Mouse (Mus musculus): ENCODE results near the gene Ube2v1. TPM values are rescaled to one million over a fixed set of nuclear protein-coding genes. Genes with fewer than 3 reads are reported as not detected.

Gene Ube2v1
- polyA plus RNA-seq, 2 experiments = 75.0 to 145 TPM

GRCm38 (mm10) chr2:167625670-167626069, 6.2 kb downstream of the Ube2v1 start:
- Histone ChIP-seq H3K27ac (peak overlapping the region; percentile 62), H3K4me1 (replicated peaks; ENCODE audit: control insufficient read depth in 2 of 2, insufficient read depth in 2 of 2, low read length in 1 of 2) (peaks cover 33 to 55% of the 10 kb centered on the region in 2 experiments), H3K27me3 (ENCODE audit: control insufficient read depth, insufficient read depth, low read length) (no peaks in the 10 kb centered on the region), H3K36me3 (replicated peaks; ENCODE audit: control insufficient read depth, insufficient read depth, low read depth) (peaks cover 33% of the 10 kb centered on the region), H3K4me2 (ENCODE audit: low read depth) (peak overlapping the region; percentile 1; the same call in 1 of the 2 replicates), H3K9ac (replicated peaks) (0 out of 2 replicates have a peak overlapping the region, but pooled peaks have one; percentile 24), H3K4me3 (ENCODE audit: insufficient read depth in 1 of 2, low read depth in 2 of 2, low read length in 2 of 2) (no peak overlapping the region), H3K9me3 (ENCODE audit: control insufficient read depth, low read length) (no peaks in the 10 kb centered on the region)
- no peak for ATAC-seq (ENCODE audit: insufficient read depth)
- TF ChIP-seq EP300 (IDR thresholded peaks at IDR 0.05; ENCODE audit: low read depth) (no peak), CTCF (IDR thresholded peaks at IDR 0.05; ENCODE audit: low read depth) (no peak)
- DNase-seq (ENCODE audit: low read depth in 3 of 3, low spot score in 3 of 3) = no peak
- 67% methylated on average over 2 of the region's 2 CpGs for WGBS (ENCODE audit: insufficient replicate concordance)

DNA sequence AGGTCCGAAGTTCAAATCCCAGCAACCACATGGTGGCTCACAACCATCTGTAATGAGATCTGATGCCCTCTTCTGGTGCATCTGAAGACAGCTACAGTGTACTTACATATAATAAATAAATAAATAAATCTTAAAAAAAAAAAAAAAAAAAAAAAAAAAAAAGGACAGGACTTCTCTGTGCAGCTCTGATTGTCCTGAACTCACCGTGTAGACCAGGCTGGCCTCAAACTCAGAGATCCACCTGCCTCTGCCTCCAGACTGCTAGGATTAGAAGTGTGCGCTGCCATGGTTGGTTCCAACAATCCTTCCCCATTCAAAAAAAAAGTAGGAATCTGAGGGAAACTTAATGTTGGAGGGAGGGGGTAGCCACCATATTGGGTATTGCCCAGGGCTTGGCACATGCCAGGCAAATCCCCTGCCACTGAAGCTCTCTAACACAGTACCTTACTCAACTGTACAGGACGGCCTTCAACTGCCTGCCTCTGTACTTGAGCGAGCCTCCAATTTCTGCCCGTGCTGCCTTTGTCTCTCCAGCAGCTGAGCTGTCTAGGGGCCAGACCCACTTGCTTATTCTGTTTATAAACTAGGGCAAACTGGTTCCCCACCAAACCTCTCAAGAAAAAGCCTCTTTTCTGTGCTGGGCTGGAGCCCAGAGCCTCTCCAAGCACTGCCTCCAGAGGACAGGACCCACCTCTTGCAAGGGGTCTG, 7.4 kb downstream of the Ube2v1 start:
- Histone ChIP-seq H3K4me2 (ENCODE audit: low read depth) (no peak overlapping the region), H3K9me3 (ENCODE audit: control insufficient read depth, low read length) (no peaks in the 10 kb centered on the region), H3K4me3 (ENCODE audit: insufficient read depth in 1 of 2, low read depth in 2 of 2, low read length in 2 of 2) (no peak overlapping the region), H3K4me1 (replicated peaks; ENCODE audit: control insufficient read depth in 2 of 2, insufficient read depth in 2 of 2, low read length in 1 of 2) (peaks cover 28 to 44% of the 10 kb centered on the region in 2 experiments), H3K9ac (replicated peaks) (no peak overlapping the region), H3K36me3 (replicated peaks; ENCODE audit: control insufficient read depth, insufficient read depth, low read depth) (peaks cover 33% of the 10 kb centered on the region), H3K27me3 (ENCODE audit: control insufficient read depth, insufficient read depth, low read length) (no peaks in the 10 kb centered on the region), H3K27ac (no peak overlapping the region)
- no peak for TF ChIP-seq CTCF (IDR thresholded peaks at IDR 0.05; ENCODE audit: low read depth)
- TF ChIP-seq EP300 (IDR thresholded peaks at IDR 0.05; ENCODE audit: low read depth) = no peak
- ATAC-seq (ENCODE audit: insufficient read depth) (no peak), DNase-seq (ENCODE audit: low read depth in 3 of 3, low spot score in 3 of 3) (no peak)
- WGBS (ENCODE audit: insufficient replicate concordance) = 88% methylated on average over 6 of the region's 6 CpGs

DNA sequence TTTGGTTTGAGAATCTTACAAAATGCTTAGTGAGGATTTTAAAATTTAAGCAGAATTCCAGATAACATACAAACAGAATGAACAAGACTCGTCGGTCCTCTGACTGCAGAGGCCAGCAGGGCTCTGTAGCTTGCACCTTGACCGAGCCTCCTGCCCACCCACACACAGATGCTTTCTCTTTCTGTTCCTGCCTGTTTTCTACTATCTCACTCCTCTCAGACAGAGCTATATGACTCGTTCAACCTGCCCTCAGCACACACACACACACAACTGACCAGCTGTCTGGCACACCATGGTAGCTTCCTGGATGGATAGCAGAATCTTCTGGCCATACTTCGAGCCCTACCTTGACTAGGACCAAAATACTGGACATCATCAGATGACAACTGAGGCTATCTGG, 8.9 kb downstream of the Ube2v1 start:
- Histone ChIP-seq H3K27me3 (ENCODE audit: control insufficient read depth, insufficient read depth, low read length) (no peaks in the 10 kb centered on the region), H3K9ac (replicated peaks) (no peak overlapping the region), H3K9me3 (ENCODE audit: control insufficient read depth, low read length) (no peaks in the 10 kb centered on the region), H3K4me1 (replicated peaks; ENCODE audit: control insufficient read depth in 2 of 2, insufficient read depth in 2 of 2, low read length in 1 of 2) (peaks cover 18 to 32% of the 10 kb centered on the region in 2 experiments), H3K36me3 (replicated peaks; ENCODE audit: control insufficient read depth, insufficient read depth, low read depth) (peaks cover 41% of the 10 kb centered on the region), H3K27ac (peak overlapping the region; percentile 46), H3K4me3 (ENCODE audit: insufficient read depth in 1 of 2, low read depth in 2 of 2, low read length in 2 of 2) (no peak overlapping the region), H3K4me2 (ENCODE audit: low read depth) (peak overlapping the region; percentile 18; the same call in 1 of the 2 replicates)
- TF ChIP-seq CTCF (IDR thresholded peaks at IDR 0.05; ENCODE audit: low read depth) (no peak), EP300 (IDR thresholded peaks at IDR 0.05; ENCODE audit: low read depth) (no peak)
- ATAC-seq (ENCODE audit: insufficient read depth) (no peak), DNase-seq (ENCODE audit: low read depth in 3 of 3, low spot score in 3 of 3) (no peak)
- 58% methylated on average over 5 of the region's 5 CpGs for WGBS (ENCODE audit: insufficient replicate concordance)

DNA sequence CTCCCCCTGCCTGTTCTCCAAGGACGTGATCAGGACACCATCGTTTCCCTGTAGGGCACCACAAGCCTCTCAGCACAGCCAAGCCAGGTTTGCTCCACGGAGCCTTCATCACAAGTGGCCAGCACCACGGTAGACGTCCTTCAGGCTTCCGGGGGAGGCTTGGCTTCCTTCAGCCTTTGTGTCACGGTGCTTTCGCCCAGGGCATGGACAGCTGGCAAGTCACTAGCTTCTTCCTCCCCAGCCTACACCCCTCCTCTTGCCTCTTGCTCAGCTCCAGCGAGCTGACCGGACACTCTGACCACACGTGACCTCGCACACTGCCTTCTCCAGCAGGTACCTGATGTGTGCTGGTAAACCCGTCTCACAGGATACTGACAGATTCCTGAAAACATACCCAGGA, 9.5 kb downstream of the Ube2v1 start:
- ATAC-seq (ENCODE audit: insufficient read depth) (no peak), DNase-seq (ENCODE audit: low read depth in 3 of 3, low spot score in 3 of 3) (no peak)
- Histone ChIP-seq H3K4me2 (ENCODE audit: low read depth) (no peak overlapping the region), H3K4me3 (ENCODE audit: insufficient read depth in 1 of 2, low read depth in 2 of 2, low read length in 2 of 2) (no peak overlapping the region), H3K4me1 (replicated peaks; ENCODE audit: control insufficient read depth in 2 of 2, insufficient read depth in 2 of 2, low read length in 1 of 2) (peaks cover 12 to 26% of the 10 kb centered on the region in 2 experiments), H3K27me3 (ENCODE audit: control insufficient read depth, insufficient read depth, low read length) (no peaks in the 10 kb centered on the region), H3K36me3 (replicated peaks; ENCODE audit: control insufficient read depth, insufficient read depth, low read depth) (peaks cover 41% of the 10 kb centered on the region), H3K9me3 (ENCODE audit: control insufficient read depth, low read length) (no peaks in the 10 kb centered on the region), H3K9ac (replicated peaks) (no peak overlapping the region), H3K27ac (no peak overlapping the region)
- TF ChIP-seq EP300 (IDR thresholded peaks at IDR 0.05; ENCODE audit: low read depth) (no peak), CTCF (IDR thresholded peaks at IDR 0.05; ENCODE audit: low read depth) (no peak)
- 79% methylated on average over 13 of the region's 13 CpGs for WGBS (ENCODE audit: insufficient replicate concordance)

DNA sequence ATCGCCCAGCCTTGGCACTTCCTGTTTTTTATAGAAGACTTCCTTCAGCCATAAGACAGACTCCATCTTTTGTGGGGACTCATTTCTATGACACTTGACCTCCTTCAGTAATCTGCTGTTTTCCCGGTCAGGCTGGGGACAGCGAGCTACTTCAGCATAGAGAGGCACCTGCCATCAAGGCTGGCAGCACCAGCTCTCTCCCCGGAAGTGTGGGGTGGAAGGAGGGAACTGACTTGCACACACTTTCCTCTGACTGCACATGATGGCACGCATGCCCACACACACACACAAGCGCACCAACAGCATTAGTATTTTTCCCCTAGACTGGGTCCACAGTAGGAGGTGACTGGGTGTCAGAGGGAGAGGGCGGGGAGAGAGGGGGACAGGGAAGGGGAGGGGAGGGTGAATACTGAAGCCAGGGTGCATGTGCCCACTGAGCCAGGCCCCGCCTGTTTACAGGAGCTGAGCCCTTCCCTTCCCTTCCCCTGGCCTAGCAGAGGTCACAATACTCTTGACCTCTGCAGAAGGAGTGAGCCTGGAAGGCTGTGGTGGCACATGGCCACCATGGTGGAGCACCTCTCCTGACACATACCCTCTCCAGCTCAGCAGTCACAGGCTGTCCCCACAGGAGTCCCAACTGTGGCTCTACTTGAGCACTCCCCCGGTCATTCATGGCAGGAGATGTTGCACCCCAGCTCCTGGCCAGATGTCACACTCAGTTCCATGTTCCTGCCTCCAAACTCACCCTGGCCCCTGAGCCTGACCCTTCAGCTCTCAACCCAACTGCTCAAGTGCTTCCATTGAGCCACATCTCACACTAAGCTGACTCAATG, 10.4 kb downstream of the Ube2v1 start:
- DNase-seq (ENCODE audit: low read depth in 3 of 3, low spot score in 3 of 3) (no peak), ATAC-seq (ENCODE audit: insufficient read depth) (peak; percentile 17; the same call in 1 of the 2 replicates)
- TF ChIP-seq EP300 (IDR thresholded peaks at IDR 0.05; ENCODE audit: low read depth) (no peak), CTCF (IDR thresholded peaks at IDR 0.05; ENCODE audit: low read depth) (no peak)
- 74% methylated on average over 9 of the region's 9 CpGs for WGBS (ENCODE audit: insufficient replicate concordance)
- peaks cover 43% of the 10 kb centered on the region for H3K36me3 ChIP-seq (replicated peaks; ENCODE audit: control insufficient read depth, insufficient read depth, low read depth)
- no peaks in the 10 kb centered on the region for H3K27me3 ChIP-seq (ENCODE audit: control insufficient read depth, insufficient read depth, low read length)
- H3K4me3 ChIP-seq (ENCODE audit: insufficient read depth in 1 of 2, low read depth in 2 of 2, low read length in 2 of 2) = no peak overlapping the region
- no peak overlapping the region for H3K4me2 ChIP-seq (ENCODE audit: low read depth)
- H3K9me3 ChIP-seq (ENCODE audit: control insufficient read depth, low read length) = no peaks in the 10 kb centered on the region
- H3K27ac ChIP-seq = no peak overlapping the region
- H3K9ac ChIP-seq (replicated peaks) = no peak overlapping the region
- H3K4me1 ChIP-seq (replicated peaks; ENCODE audit: control insufficient read depth in 2 of 2, insufficient read depth in 2 of 2, low read length in 1 of 2) = peaks cover 3 to 19% of the 10 kb centered on the region in 2 experiments
